Mouse (Mus musculus) liver (tissue): ENCODE measurements around the gene Galntl6.

ENCODE experiments used
- DNase-seq: peaks from one replicate; pipeline ENCODE4 v3.0.0-alpha.2; 2020; ENCODE audit warnings: mixed read lengths

Galntl6 gene

GRCm38 (mm10) chr8:57758857-57759256, 1153.6 kb downstream of the Galntl6 start:
- DNase-seq = no peak

- DNase-seq = no peak
These were observed 1155.0 kb downstream of the Galntl6 start for GRCm38 (mm10) chr8:57757476-57757875.

- DNase-seq = no peak
These were observed 1158.4 kb downstream of the Galntl6 start for GRCm38 (mm10) chr8:57754066-57754465.

GRCm38 (mm10) chr8:57743636-57744035, 1168.8 kb downstream of the Galntl6 start:
- no peak for DNase-seq

- no peak for DNase-seq
These were observed 1170.5 kb downstream of the Galntl6 start for GRCm38 (mm10) chr8:57741983-57742382.

- no peak for DNase-seq
These were observed 1171.1 kb downstream of the Galntl6 start for GRCm38 (mm10) chr8:57741309-57741708.

- DNase-seq = no peak
These were observed 1175.2 kb downstream of the Galntl6 start for GRCm38 (mm10) chr8:57737281-57737680.

GRCm38 (mm10) chr8:57732795-57733194, 1179.6 kb downstream of the Galntl6 start:
- DNase-seq = no peak

- DNase-seq = no peak
These were observed 1180.8 kb downstream of the Galntl6 start for GRCm38 (mm10) chr8:57731666-57732065.

- no peak for DNase-seq
These were observed 1184.2 kb downstream of the Galntl6 start for GRCm38 (mm10) chr8:57728276-57728675.

GRCm38 (mm10) chr8:57724843-57725627, 1187.4 kb downstream of the Galntl6 start:
- DNase-seq = no peak
